Mouse (Mus musculus) megakaryocyte, embryonic 14.5 days (primary cell): ENCODE results near the gene Adap1.

Experiments used
- FLI1 ChIP-seq: IDR thresholded peaks from 2 replicates; pipeline ENCODE4 v1.6.1; 2012; ENCODE audit warnings: low read length, inconsistent platforms, mixed read lengths
- GATA1 ChIP-seq: IDR thresholded peaks from 3 replicates; pipeline ENCODE4 v1.6.1; 2012; ENCODE audit warnings: mixed read lengths, low read length, inconsistent platforms, borderline replicate concordance

DNA sequence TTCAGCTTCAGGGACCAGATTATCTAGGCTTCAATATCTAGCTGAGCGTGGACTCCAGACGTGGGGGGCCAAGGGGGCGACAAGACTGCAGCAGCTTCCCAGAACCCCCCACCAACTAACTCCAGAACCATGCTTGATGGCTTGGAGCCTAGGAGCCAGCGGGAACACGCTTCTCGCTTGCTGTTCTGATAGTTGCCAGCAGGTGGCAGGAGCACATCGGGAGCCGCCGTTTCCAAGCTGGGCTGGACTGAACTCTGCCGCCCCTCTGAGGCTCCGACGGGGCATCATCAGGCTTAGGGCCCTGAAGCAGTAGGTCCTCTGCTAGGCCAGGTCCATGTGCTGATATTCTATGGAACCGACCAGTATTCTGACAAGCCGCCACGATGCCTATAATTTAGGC lies 43.2 kb downstream of the Adap1 start:
- TF ChIP-seq GATA1 (no peak), FLI1 (no peak)
